Mouse (Mus musculus): ENCODE measurements around the gene Smtnl2. TPM values are rescaled to one million over a fixed set of nuclear protein-coding genes. Genes with fewer than 3 reads are reported as not detected.

Gene Smtnl2
- total and polyA plus RNA-seq, 3 experiments = 0.11 TPM; not detected in 2

GRCm38 (mm10) chr11:72339716-72340115, 71.8 kb downstream of the Smtnl2 start:
- Histone ChIP-seq H3K4me3 (ENCODE audit: low read depth, low read length) (no peak overlapping the region), H3K36me3 (replicated peaks) (no peaks in the 10 kb centered on the region), H3K27me3 (ENCODE audit: insufficient read depth, low read length) (peaks cover 22% of the 10 kb centered on the region), H3K9me3 (replicated peaks) (no peaks in the 10 kb centered on the region), H3K4me1 (ENCODE audit: insufficient read depth, low read depth, low read length) (no peaks in the 10 kb centered on the region)
- TF ChIP-seq CTCF (IDR thresholded peaks at IDR 0.05; ENCODE audit: low read depth, low read length) = no peak
- no peak for TF ChIP-seq TAL1 (conservative IDR thresholded peaks at IDR 0.05; ENCODE audit: low read depth, low read length)
- no peak for TF ChIP-seq GATA1 (IDR thresholded peaks at IDR 0.05; ENCODE audit: borderline replicate concordance, low read length)
- no peak for TF ChIP-seq POLR2AphosphoS5 (IDR thresholded peaks at IDR 0.05; ENCODE audit: insufficient replicate concordance, low read depth, low read length)
- TF ChIP-seq GATA2 (IDR thresholded peaks at IDR 0.05; ENCODE audit: borderline replicate concordance, low read depth, low read length) = no peak
- DNase-seq (ENCODE audit: low spot score) (no peak), ATAC-seq (ENCODE audit: extremely low read depth, insufficient number of reproducible peaks, low FRiP score, poor library complexity, severe bottlenecking) (no peak)

Other genes with a start within 250 kb of the Smtnl2 start
- not detected in 2 replicates for gene Gm43951, start 204.9 kb downstream of the Smtnl2 start, total RNA-seq (2014; fragmentation: Nextera tagmentation)
- 0.58 and 0.76 TPM in 2 replicates for gene Gm43951, start 204.9 kb downstream of the Smtnl2 start, total RNA-seq (2017)
- 0.29 and 0.41 TPM in 2 replicates for gene Gm43951, start 204.9 kb downstream of the Smtnl2 start, polyA plus RNA-seq (2012)
- 17.0 and 27.7 TPM in 2 replicates for gene 4933427D14Rik, start 204.3 kb downstream of the Smtnl2 start, total RNA-seq (2014; fragmentation: Nextera tagmentation)
- 13.7 and 22.4 TPM in 2 replicates for gene 4933427D14Rik, start 204.3 kb downstream of the Smtnl2 start, total RNA-seq (2017)
- gene 4933427D14Rik, start 204.3 kb downstream of the Smtnl2 start, polyA plus RNA-seq (2012) = 2.9 and 4.0 TPM in 2 replicates
- gene Txndc17, start 204.2 kb downstream of the Smtnl2 start, total RNA-seq (2014; fragmentation: Nextera tagmentation) = 112 and 134 TPM in 2 replicates
- gene Txndc17, start 204.2 kb downstream of the Smtnl2 start, total RNA-seq (2017) = 60.2 and 60.5 TPM in 2 replicates
- gene Txndc17, start 204.2 kb downstream of the Smtnl2 start, polyA plus RNA-seq (2012) = 30.1 and 31.0 TPM in 2 replicates
- gene Med31, start 196.1 kb downstream of the Smtnl2 start, total RNA-seq (2014; fragmentation: Nextera tagmentation) = 19.9 and 26.7 TPM in 2 replicates
- 13.5 and 20.2 TPM in 2 replicates for gene Med31, start 196.1 kb downstream of the Smtnl2 start, total RNA-seq (2017)
- gene Med31, start 196.1 kb downstream of the Smtnl2 start, polyA plus RNA-seq (2012) = 0.55 and 0.74 TPM in 2 replicates
- not detected in 2 replicates for gene Slc13a5, start 144.5 kb downstream of the Smtnl2 start, total RNA-seq (2014; fragmentation: Nextera tagmentation)
- gene Slc13a5, start 144.5 kb downstream of the Smtnl2 start, total RNA-seq (2017) = 0.06 and 0.11 TPM in 2 replicates
- gene Slc13a5, start 144.5 kb downstream of the Smtnl2 start, polyA plus RNA-seq (2012) = not detected in 2 replicates
- 0.30 TPM in 1 of 2 replicates, not detected in the other for gene Xaf1, start 110.1 kb downstream of the Smtnl2 start, total RNA-seq (2014; fragmentation: Nextera tagmentation)
- 1.4 and 2.0 TPM in 2 replicates for gene Xaf1, start 110.1 kb downstream of the Smtnl2 start, total RNA-seq (2017)
- gene Xaf1, start 110.1 kb downstream of the Smtnl2 start, polyA plus RNA-seq (2012) = 0.02 TPM in 1 of 2 replicates, not detected in the other
- gene Fbxo39, start 97.3 kb downstream of the Smtnl2 start, total RNA-seq (2014; fragmentation: Nextera tagmentation) = not detected in 2 replicates
- gene Fbxo39, start 97.3 kb downstream of the Smtnl2 start, total RNA-seq (2017) = 0.05 TPM in 1 of 2 replicates, not detected in the other
- not detected in 2 replicates for gene Fbxo39, start 97.3 kb downstream of the Smtnl2 start, polyA plus RNA-seq (2012)
- not detected in 2 replicates for gene Tekt1, start 49.3 kb downstream of the Smtnl2 start, total RNA-seq (2014; fragmentation: Nextera tagmentation)
- gene Tekt1, start 49.3 kb downstream of the Smtnl2 start, total RNA-seq (2017) = not detected in 2 replicates
- not detected in 2 replicates for gene Tekt1, start 49.3 kb downstream of the Smtnl2 start, polyA plus RNA-seq (2012)
- not detected in 2 replicates for gene Ggt6, start 23.8 kb upstream of the Smtnl2 start, total RNA-seq (2014; fragmentation: Nextera tagmentation)
- gene Ggt6, start 23.8 kb upstream of the Smtnl2 start, total RNA-seq (2017) = 0.05 TPM in 1 of 2 replicates, not detected in the other
- not detected in 2 replicates for gene Ggt6, start 23.8 kb upstream of the Smtnl2 start, polyA plus RNA-seq (2012)
- 496 and 593 TPM in 2 replicates for gene Mybbp1a, start 29.6 kb upstream of the Smtnl2 start, total RNA-seq (2014; fragmentation: Nextera tagmentation)
- 96.8 and 125 TPM in 2 replicates for gene Mybbp1a, start 29.6 kb upstream of the Smtnl2 start, total RNA-seq (2017)
- 195 and 253 TPM in 2 replicates for gene Mybbp1a, start 29.6 kb upstream of the Smtnl2 start, polyA plus RNA-seq (2012)
- 129 and 145 TPM in 2 replicates for gene Spns2, start 78.2 kb upstream of the Smtnl2 start, total RNA-seq (2014; fragmentation: Nextera tagmentation)
- gene Spns2, start 78.2 kb upstream of the Smtnl2 start, total RNA-seq (2017) = 29.3 and 40.8 TPM in 2 replicates
- gene Spns2, start 78.2 kb upstream of the Smtnl2 start, polyA plus RNA-seq (2012) = 69.2 and 113 TPM in 2 replicates
- gene Spns3, start 138.8 kb upstream of the Smtnl2 start, total RNA-seq (2014; fragmentation: Nextera tagmentation) = not detected in 2 replicates
- gene Spns3, start 138.8 kb upstream of the Smtnl2 start, total RNA-seq (2017) = 0.11 and 0.12 TPM in 2 replicates
- not detected in 2 replicates for gene Spns3, start 138.8 kb upstream of the Smtnl2 start, polyA plus RNA-seq (2012)
- gene Ube2g1, start 195.6 kb upstream of the Smtnl2 start, total RNA-seq (2014; fragmentation: Nextera tagmentation) = 98.9 and 119 TPM in 2 replicates
- 52.6 and 60.1 TPM in 2 replicates for gene Ube2g1, start 195.6 kb upstream of the Smtnl2 start, total RNA-seq (2017)
- 32.2 and 47.7 TPM in 2 replicates for gene Ube2g1, start 195.6 kb upstream of the Smtnl2 start, polyA plus RNA-seq (2012)

Data from G1E (cell line).